In the genomic region with DNA sequence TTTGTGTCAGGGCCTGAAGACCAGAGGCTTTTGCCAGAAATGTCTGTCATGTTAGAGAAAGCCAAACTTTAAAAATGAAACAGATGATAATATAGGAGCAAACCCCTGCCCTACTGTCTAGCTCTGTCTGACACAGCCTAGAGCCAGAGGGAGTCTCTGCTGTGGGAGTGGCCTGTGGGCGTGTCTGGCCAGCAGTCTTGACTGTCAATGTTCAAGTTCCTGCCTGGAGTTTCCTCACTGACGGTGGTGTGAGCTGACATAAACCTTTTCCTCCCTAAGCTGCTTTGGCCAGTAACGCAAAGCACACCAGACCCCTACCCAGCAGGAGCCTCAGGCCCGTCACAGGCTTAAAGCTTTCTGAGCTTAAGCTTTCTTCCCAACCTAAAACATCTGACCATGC, we compare ENCODE assay signal across 7 mouse cellular contexts. TPM values are rescaled to one million over a fixed set of nuclear protein-coding genes. Genes with fewer than 3 reads are reported as not detected.
DNase-seq lines count a peak whose midpoint lies in the region; ATAC-seq and TF ChIP-seq lines count a peak whose summit lies in the region.

No protein-coding gene starts in this region.

- H3K4me2 ChIP-seq in heart, embryonic 13.5 days, result no peak overlapping the region

- H3K36me3 ChIP-seq in heart, embryonic 13.5 days, result peaks cover 82% of the 10 kb centered on the region

- intact Hi-C loops in left cerebral cortex, postnatal 36 days (cut with DNase I), result no loop called here

- H3K4me3 ChIP-seq in heart, embryonic 13.5 days, result no peak overlapping the region
- H3K4me3 ChIP-seq in lung, adult 2 months (replicated peaks; ENCODE audit: extremely low read depth, low read depth, low read length), result no peak overlapping the region

- ATAC-seq in heart, embryonic 13.5 days (ENCODE audit: extremely low read depth, insufficient number of reproducible peaks, low FRiP score, low TSS enrichment), result 0 out of 2 replicates have a peak, but pooled peaks have one; percentile 19

- peak; percentile 53 for DNase-seq in 416B (ENCODE audit: low read depth)
- DNase-seq in ES-CJ7 (ENCODE audit: low read depth, low spot score), result peak; percentile 48
- no peak for DNase-seq in lung, adult 2 months
- DNase-seq in cerebellum, postnatal 36 days, result no peak
- DNase-seq in Muller cell, postnatal 12 days (ENCODE audit: inconsistent ontology term), result no peak
- no peak for DNase-seq in left cerebral cortex, postnatal 36 days (ENCODE audit: low spot score in 2 of 2)

- TF ChIP-seq CTCF in lung, adult 2 months (IDR thresholded peaks at IDR 0.05; ENCODE audit: insufficient read depth, low read length), result no peak

- H3K9me3 ChIP-seq in heart, embryonic 13.5 days, result no peaks in the 10 kb centered on the region

- peak overlapping the region; percentile 40; the same call in 1 of the 2 replicates for H3K9ac ChIP-seq in heart, embryonic 13.5 days

- no peaks in the 10 kb centered on the region for H3K27me3 ChIP-seq in heart, embryonic 13.5 days (replicated peaks)

- 16% methylated on average over 4 of the region's 4 CpGs for WGBS in heart, embryonic 13.5 days
- 27% methylated on average over 4 of the region's 4 CpGs for WGBS in lung, adult 2 months

- TF ChIP-seq POLR2A in lung, adult 2 months (IDR thresholded peaks at IDR 0.05; ENCODE audit: borderline replicate concordance, extremely low read depth, low read depth, low read length), result peak; percentile 30; the same call in 1 of the 2 replicates

- peak overlapping the region; percentile 56; the same call in 1 of the 2 replicates for H3K27ac ChIP-seq in heart, embryonic 13.5 days (replicated peaks)

- peaks cover 24% of the 10 kb centered on the region for H3K4me1 ChIP-seq in heart, embryonic 13.5 days
- peaks cover 12% of the 10 kb centered on the region for H3K4me1 ChIP-seq in lung, adult 2 months (ENCODE audit: control insufficient read depth, insufficient read depth, low read length)

RNA-seq across cellular contexts. Expression of gene Zbtb43, which starts 16.2 kb away (rescaled TPM):
- 10.3 and 10.5 TPM in 2 replicates for polyA plus RNA-seq in heart, embryonic 13.5 days (2015; fragmentation: Nextera tagmentation; extraction: Ambion mirVana)
- 6.8 and 9.9 TPM in 2 replicates for polyA plus RNA-seq in lung, adult 2 months (2012; rRNA removed)
- 10 to 100 TPM; 26.7 to 28.3 TPM for total RNA-seq in left cerebral cortex, postnatal 36 days (2021)

RNA-seq across cellular contexts. Expression of gene Zbtb34, which starts 21.0 kb away (rescaled TPM):
- polyA plus RNA-seq in heart, embryonic 13.5 days (2015; fragmentation: Nextera tagmentation; extraction: Ambion mirVana), result 3.5 TPM in 2 replicates
- 13.4 and 16.4 TPM in 2 replicates for polyA plus RNA-seq in lung, adult 2 months (2012; rRNA removed)
- 10 to 100 TPM; 18.9 to 27.1 TPM for total RNA-seq in left cerebral cortex, postnatal 36 days (2021)

Comparison
In these comparisons a context has a peak if more than half of its experiments do, and no peak if none do; other contexts are left out.
1. DNase-seq: peak in 416B (single experiment) and ES-CJ7 (single experiment); none in lung, adult 2 months (single experiment), cerebellum, postnatal 36 days (0 of 2), Muller cell, postnatal 12 days (single experiment) and left cerebral cortex, postnatal 36 days (0 of 2).